ENCODE assay signal across 11 mouse cellular contexts in the genomic region with DNA sequence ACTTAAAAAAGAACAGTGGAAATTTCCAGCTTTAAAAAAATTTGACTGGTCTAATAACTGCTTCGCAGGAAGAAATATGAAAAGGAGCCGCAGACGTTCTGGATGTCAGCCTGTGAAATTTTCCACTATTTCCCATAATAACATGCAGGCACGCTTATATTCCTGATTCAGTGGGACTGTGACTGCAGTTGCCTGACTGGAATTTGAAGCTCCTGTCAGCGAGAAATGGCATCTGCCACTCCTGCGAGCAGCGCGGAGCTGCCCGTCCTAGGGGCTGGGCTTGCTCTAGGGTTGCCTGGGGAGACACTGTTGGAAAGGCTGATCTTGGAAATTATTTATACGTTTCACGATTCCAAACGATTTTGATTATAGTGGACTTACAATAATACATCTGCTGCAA. TPM values are rescaled to one million over a fixed set of nuclear protein-coding genes. Genes with fewer than 3 reads are reported as not detected.
A peak's percentile ranks its signal among the peaks of the same experiment; 100 is the strongest.
DNase-seq lines count a peak whose midpoint lies in the region; ATAC-seq and TF ChIP-seq lines count a peak whose summit lies in the region.
"Had no signal": no experiment of that assay in that cellular context is flagged by ENCODE, and none has a peak within 500 bp of the region (broad histone marks: within the 10 kb centered on the region; RNA-seq: fewer than 3 reads in every experiment).

No protein-coding gene starts in this region.

- DNase-seq in heart, postnatal 25 days (ENCODE audit: low spot score) = no peak
- peak; percentile 42 for DNase-seq in limb, embryonic 14.5 days (ENCODE audit: low spot score)
- DNase-seq in limb, embryonic 10.5 days (ENCODE audit: low spot score) = no peak
- DNase-seq in forebrain, postnatal 0 days = no peak
- DNase-seq: gastrocnemius, postnatal 10 days; left cerebral cortex, postnatal 4 days; lung, embryonic 14.5 days; thymus, adult 2 months had no signal

- H3K27me3 ChIP-seq in heart, embryonic 13.5 days (replicated peaks) = no peaks in the 10 kb centered on the region
- H3K27me3 ChIP-seq in limb, embryonic 14.5 days (ENCODE audit: control insufficient read depth, insufficient read depth, low read length) = no peaks in the 10 kb centered on the region
- no peaks in the 10 kb centered on the region for H3K27me3 ChIP-seq in limb, embryonic 10.5 days (ENCODE audit: low read depth, poor library complexity, severe bottlenecking)
- no peaks in the 10 kb centered on the region for H3K27me3 ChIP-seq in forebrain, postnatal 0 days (ENCODE audit: insufficient read depth, low read length)
- H3K27me3 ChIP-seq in stomach, embryonic 16.5 days (ENCODE audit: control insufficient read depth, insufficient read depth, low read length) = no peaks in the 10 kb centered on the region

- peak overlapping the region; percentile 62; the same call in 1 of the 2 replicates for H3K27ac ChIP-seq in heart, embryonic 13.5 days (replicated peaks)
- H3K27ac ChIP-seq in limb, embryonic 14.5 days (replicated peaks; ENCODE audit: low read depth, low read length) = peak overlapping the region; percentile 38; the same call in 1 of the 2 replicates
- no peak overlapping the region for H3K27ac ChIP-seq in limb, embryonic 10.5 days
- H3K27ac ChIP-seq in forebrain, postnatal 0 days (ENCODE audit: low read depth, low read length) = peak overlapping the region; percentile 47
- peak overlapping the region; percentile 44 for H3K27ac ChIP-seq in stomach, embryonic 16.5 days (ENCODE audit: low read length)

- intact Hi-C loops in heart, postnatal 25 days (cut with DNase I) = no loop called here

- no peaks in the 10 kb centered on the region for H3K9me3 ChIP-seq in heart, embryonic 13.5 days
- H3K9me3 ChIP-seq in limb, embryonic 14.5 days (ENCODE audit: control insufficient read depth, low read length) = no peaks in the 10 kb centered on the region
- H3K9me3 ChIP-seq in limb, embryonic 10.5 days (replicated peaks) = no peaks in the 10 kb centered on the region
- H3K9me3 ChIP-seq in forebrain, postnatal 0 days (ENCODE audit: low read length) = no peaks in the 10 kb centered on the region
- H3K9me3 ChIP-seq in stomach, embryonic 16.5 days (replicated peaks; ENCODE audit: control insufficient read depth, low read length) = no peaks in the 10 kb centered on the region

- peak overlapping the region; percentile 43 for H3K4me2 ChIP-seq in heart, embryonic 13.5 days
- H3K4me2 ChIP-seq in limb, embryonic 14.5 days (replicated peaks; ENCODE audit: low read depth, low read length, severe bottlenecking) = no peak overlapping the region
- peak overlapping the region; percentile 27; the same call in 1 of the 2 replicates for H3K4me2 ChIP-seq in forebrain, postnatal 0 days (ENCODE audit: low read depth)
- H3K4me2 ChIP-seq in stomach, embryonic 16.5 days (ENCODE audit: low read depth, low read length) = no peak overlapping the region
- H3K4me2 ChIP-seq: lung, embryonic 14.5 days had no signal

- peak overlapping the region; percentile 62; the same call in 1 of the 2 replicates for H3K9ac ChIP-seq in heart, embryonic 13.5 days
- no peak overlapping the region for H3K9ac ChIP-seq in limb, embryonic 14.5 days (ENCODE audit: low read depth, low read length, severe bottlenecking)
- H3K9ac ChIP-seq in forebrain, postnatal 0 days = no peak overlapping the region
- H3K9ac ChIP-seq in stomach, embryonic 16.5 days (ENCODE audit: low read length) = peak overlapping the region; percentile 43; the same call in 1 of the 2 replicates
- H3K9ac ChIP-seq: lung, embryonic 14.5 days had no signal

- TF ChIP-seq CTCF in forebrain, postnatal 0 days (IDR thresholded peaks at IDR 0.05; ENCODE audit: low read depth) = no peak

- WGBS in heart, embryonic 13.5 days = 39% methylated on average over 12 of the region's 12 CpGs
- WGBS in limb, embryonic 14.5 days = 45% methylated on average over 12 of the region's 12 CpGs
- WGBS in limb, embryonic 10.5 days = 89% methylated on average over 12 of the region's 12 CpGs
- WGBS in forebrain, postnatal 0 days = 40% methylated on average over 12 of the region's 12 CpGs
- WGBS in stomach, embryonic 16.5 days = 53% methylated on average over 12 of the region's 12 CpGs

- peaks cover 49% of the 10 kb centered on the region for H3K4me1 ChIP-seq in heart, embryonic 13.5 days
- peaks cover 35% of the 10 kb centered on the region for H3K4me1 ChIP-seq in limb, embryonic 14.5 days (ENCODE audit: control insufficient read depth, insufficient read depth, low read length)
- peaks cover 29% of the 10 kb centered on the region for H3K4me1 ChIP-seq in limb, embryonic 10.5 days
- peaks cover 18% of the 10 kb centered on the region for H3K4me1 ChIP-seq in forebrain, postnatal 0 days (ENCODE audit: insufficient read depth)
- H3K4me1 ChIP-seq in stomach, embryonic 16.5 days (ENCODE audit: control insufficient read depth, insufficient read depth, low read length) = peaks cover 41% of the 10 kb centered on the region

- no peak for TF ChIP-seq POLR2A in limb, embryonic 14.5 days (IDR thresholded peaks at IDR 0.05; ENCODE audit: borderline replicate concordance, extremely low read depth, insufficient read depth, insufficient read length)

- H3K4me3 ChIP-seq in heart, embryonic 13.5 days = no peak overlapping the region
- no peak overlapping the region for H3K4me3 ChIP-seq in limb, embryonic 14.5 days (replicated peaks; ENCODE audit: low read length)
- no peak overlapping the region for H3K4me3 ChIP-seq in limb, embryonic 10.5 days
- H3K4me3 ChIP-seq in forebrain, postnatal 0 days (ENCODE audit: low read depth, low read length) = no peak overlapping the region
- no peak overlapping the region for H3K4me3 ChIP-seq in stomach, embryonic 16.5 days (replicated peaks; ENCODE audit: low read length)

- no peaks in the 10 kb centered on the region for H3K36me3 ChIP-seq in heart, embryonic 13.5 days
- H3K36me3 ChIP-seq in limb, embryonic 14.5 days (ENCODE audit: control insufficient read depth, insufficient read depth, low read length) = no peaks in the 10 kb centered on the region
- peaks cover under 1% of the 10 kb centered on the region; the same call in 1 of the 2 replicates for H3K36me3 ChIP-seq in limb, embryonic 10.5 days
- no peaks in the 10 kb centered on the region for H3K36me3 ChIP-seq in forebrain, postnatal 0 days (ENCODE audit: insufficient read depth)
- no peaks in the 10 kb centered on the region for H3K36me3 ChIP-seq in stomach, embryonic 16.5 days (ENCODE audit: control insufficient read depth, insufficient read depth, low read length)

- ATAC-seq in heart, embryonic 13.5 days (ENCODE audit: extremely low read depth, insufficient number of reproducible peaks, low FRiP score, low TSS enrichment) = no peak
- ATAC-seq in limb, embryonic 14.5 days (ENCODE audit: low FRiP score, low read depth) = no peak
- ATAC-seq in forebrain, postnatal 0 days = 0 out of 2 replicates have a peak, but pooled peaks have one; percentile 42
- no peak for ATAC-seq in stomach, embryonic 16.5 days (ENCODE audit: insufficient read depth, low FRiP score)
- ATAC-seq in frontal cortex, adult (ENCODE audit: low TSS enrichment) = no peak

RNA-seq across cellular contexts. Expression of gene Ncoa3, which starts 17.9 kb away (rescaled TPM):
- 10.5 and 11.2 TPM in 2 replicates for polyA plus RNA-seq in heart, embryonic 13.5 days (2015; fragmentation: Nextera tagmentation; extraction: Ambion mirVana)
- total RNA-seq in heart, postnatal 25 days (2021) = 10 to 100 TPM; 23.8 to 29.6 TPM
- polyA plus RNA-seq in limb, embryonic 14.5 days (2012; rRNA removed) = 25.5 and 34.7 TPM in 2 replicates
- 17.8 and 20.0 TPM in 2 replicates for polyA plus RNA-seq in limb, embryonic 14.5 days (2014; fragmentation: Nextera tagmentation; extraction: Ambion mirVana)
- 15.5 and 15.7 TPM in 2 replicates for polyA plus RNA-seq in limb, embryonic 10.5 days (2016; fragmentation: Nextera tagmentation; extraction: Ambion mirVana)
- 19.8 and 24.1 TPM in 2 replicates for total RNA-seq in forebrain, postnatal 0 days (2014; rRNA removed)
- 6.6 and 9.8 TPM in 2 replicates for polyA plus RNA-seq in forebrain, postnatal 0 days (2015; fragmentation: Nextera tagmentation; extraction: Ambion mirVana)
- polyA plus RNA-seq in stomach, embryonic 16.5 days (2015; fragmentation: Nextera tagmentation; extraction: Ambion mirVana) = 15.7 and 15.9 TPM in 2 replicates

Comparison
In these comparisons a context has a peak if more than half of its experiments do, and no peak if none do; other contexts are left out.
1. H3K4me2 ChIP-seq: peak in heart, embryonic 13.5 days (single experiment) and forebrain, postnatal 0 days (single experiment); none in limb, embryonic 14.5 days (single experiment) and stomach, embryonic 16.5 days (single experiment).
2. H3K9ac ChIP-seq: peak in heart, embryonic 13.5 days (single experiment) and stomach, embryonic 16.5 days (single experiment); none in limb, embryonic 14.5 days (single experiment) and forebrain, postnatal 0 days (single experiment).